Mouse (Mus musculus): ENCODE data around the gene Cep95. TPM values are rescaled to one million over a fixed set of nuclear protein-coding genes. Genes with fewer than 3 reads are reported as not detected.

Cep95 gene
- total and polyA plus RNA-seq, 3 experiments, result 3.1 to 39.8 (median 23.8) TPM

DNA sequence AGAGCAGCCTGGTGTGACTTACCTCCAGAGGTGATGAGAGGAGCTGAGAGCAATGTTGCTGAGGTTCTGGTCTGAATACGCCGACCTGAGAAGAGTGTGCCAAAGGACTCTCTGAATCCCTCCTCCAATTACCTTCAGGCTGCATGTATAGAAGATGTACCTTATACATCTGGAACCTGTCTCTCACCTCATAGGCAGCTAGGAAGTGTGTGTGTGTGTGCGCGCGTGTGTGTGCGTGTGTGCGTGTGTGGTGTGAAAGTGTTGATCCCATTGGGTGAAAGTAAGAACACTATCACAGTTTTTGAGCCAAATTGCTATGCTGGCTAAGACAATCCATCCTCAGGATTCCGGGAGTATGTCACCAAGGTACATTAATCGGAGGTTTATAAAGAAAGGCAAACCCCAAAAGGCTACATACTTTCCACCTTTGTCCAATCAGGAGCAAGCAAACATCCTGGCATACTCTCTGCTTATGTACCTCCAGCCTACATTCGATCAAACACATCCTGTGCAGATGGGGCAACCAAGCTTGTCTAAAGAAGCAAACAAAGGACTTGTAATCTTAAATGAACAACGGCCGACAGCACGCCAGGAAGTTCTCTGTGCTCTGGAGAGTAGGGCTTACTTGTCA, 38.8 kb upstream of the Cep95 start, which contains the start of gene Pecam1:
TSS of gene Pecam1 (minus strand) at position 508 of the 631 bp plus-strand sequence.
- no peak for TF ChIP-seq CTCF (IDR thresholded peaks at IDR 0.05; ENCODE audit: low read depth, low read length)
- no peak for TF ChIP-seq GATA2 (IDR thresholded peaks at IDR 0.05; ENCODE audit: borderline replicate concordance, low read depth, low read length)
- TF ChIP-seq POLR2AphosphoS5 (IDR thresholded peaks at IDR 0.05; ENCODE audit: insufficient replicate concordance, low read depth, low read length), result no peak
- no peak for TF ChIP-seq GATA1 (IDR thresholded peaks at IDR 0.05; ENCODE audit: borderline replicate concordance, low read length)
- no peak for TF ChIP-seq TAL1 (conservative IDR thresholded peaks at IDR 0.05; ENCODE audit: low read depth, low read length)
- ATAC-seq (ENCODE audit: extremely low read depth, insufficient number of reproducible peaks, low FRiP score, poor library complexity, severe bottlenecking) (no peak), DNase-seq (ENCODE audit: low spot score) (no peak)
- no peaks in the 10 kb centered on the region for H3K36me3 ChIP-seq (replicated peaks)
- H3K9me3 ChIP-seq (replicated peaks), result no peaks in the 10 kb centered on the region
- H3K4me3 ChIP-seq (ENCODE audit: low read depth, low read length), result no peak within 1 kb of the TSS
- peaks cover 19% of the 10 kb centered on the region for H3K27me3 ChIP-seq (ENCODE audit: insufficient read depth, low read length)
- H3K4me1 ChIP-seq (ENCODE audit: insufficient read depth, low read depth, low read length), result peaks cover 14% of the 10 kb centered on the region

DNA sequence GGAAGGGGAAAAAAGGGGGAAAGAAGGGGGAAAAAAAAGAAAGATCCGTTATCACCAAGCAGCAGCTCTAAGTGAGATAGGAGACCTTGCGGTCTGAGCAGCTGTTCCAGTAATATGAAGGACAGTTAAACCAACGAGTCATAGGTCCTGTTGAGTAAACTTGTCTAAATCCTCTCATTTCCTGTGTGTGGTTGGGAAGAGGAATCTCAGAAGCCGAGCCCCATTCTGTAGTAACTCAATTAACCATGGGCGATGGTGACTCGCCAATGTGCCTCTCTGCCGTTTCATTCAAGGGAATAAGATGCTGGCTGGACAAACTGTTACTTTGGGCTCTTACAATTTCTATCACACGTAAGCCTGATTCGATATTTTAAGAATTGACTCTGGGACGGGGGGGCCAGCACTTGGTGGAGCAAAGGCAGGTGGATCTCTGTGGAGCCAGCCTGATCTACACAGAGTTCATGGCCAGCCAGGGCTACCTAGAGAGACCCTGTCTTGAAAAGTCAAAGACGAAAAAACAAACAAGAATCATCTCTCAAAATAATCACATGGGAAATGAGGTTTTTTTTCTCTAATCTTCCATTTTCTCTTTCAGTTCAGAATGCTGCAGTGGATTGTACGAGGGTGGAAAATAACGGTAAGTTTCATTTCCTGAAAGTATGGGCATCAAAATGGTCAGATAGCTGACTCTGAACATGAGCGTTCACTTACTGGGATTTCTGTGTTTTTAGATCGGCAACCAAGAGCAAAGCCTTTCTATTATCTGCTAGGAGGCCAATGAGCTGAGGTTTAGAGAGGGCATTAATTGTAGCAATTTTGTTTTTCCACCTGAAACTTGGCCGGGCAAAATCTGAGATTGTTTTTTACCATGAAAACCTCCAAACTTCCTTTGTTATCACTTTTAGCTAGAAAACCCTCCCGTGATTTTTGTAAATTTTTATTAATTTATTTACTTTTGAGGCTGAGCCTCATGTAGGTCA, 37.7 kb upstream of the Cep95 start, which contains the start of gene Milr1:
TSS of gene Milr1 (plus strand) at position 188 of the 980 bp plus-strand sequence.
- H3K36me3 ChIP-seq (replicated peaks), result no peaks in the 10 kb centered on the region
- no peaks in the 10 kb centered on the region for H3K9me3 ChIP-seq (replicated peaks)
- peaks cover 15% of the 10 kb centered on the region for H3K27me3 ChIP-seq (ENCODE audit: insufficient read depth, low read length)
- no peak for TF ChIP-seq POLR2AphosphoS5 (IDR thresholded peaks at IDR 0.05; ENCODE audit: insufficient replicate concordance, low read depth, low read length)
- no peak for TF ChIP-seq TAL1 (conservative IDR thresholded peaks at IDR 0.05; ENCODE audit: low read depth, low read length)
- no peak for TF ChIP-seq GATA2 (IDR thresholded peaks at IDR 0.05; ENCODE audit: borderline replicate concordance, low read depth, low read length)
- no peak for TF ChIP-seq CTCF (IDR thresholded peaks at IDR 0.05; ENCODE audit: low read depth, low read length)
- no peak for TF ChIP-seq GATA1 (IDR thresholded peaks at IDR 0.05; ENCODE audit: borderline replicate concordance, low read length)
- no peak within 1 kb of the TSS for H3K4me3 ChIP-seq (ENCODE audit: low read depth, low read length)
- DNase-seq (ENCODE audit: low spot score), result no peak
- peak; percentile 45 for ATAC-seq (ENCODE audit: extremely low read depth, insufficient number of reproducible peaks, low FRiP score, poor library complexity, severe bottlenecking)
- H3K4me1 ChIP-seq (ENCODE audit: insufficient read depth, low read depth, low read length), result peaks cover 14% of the 10 kb centered on the region

DNA sequence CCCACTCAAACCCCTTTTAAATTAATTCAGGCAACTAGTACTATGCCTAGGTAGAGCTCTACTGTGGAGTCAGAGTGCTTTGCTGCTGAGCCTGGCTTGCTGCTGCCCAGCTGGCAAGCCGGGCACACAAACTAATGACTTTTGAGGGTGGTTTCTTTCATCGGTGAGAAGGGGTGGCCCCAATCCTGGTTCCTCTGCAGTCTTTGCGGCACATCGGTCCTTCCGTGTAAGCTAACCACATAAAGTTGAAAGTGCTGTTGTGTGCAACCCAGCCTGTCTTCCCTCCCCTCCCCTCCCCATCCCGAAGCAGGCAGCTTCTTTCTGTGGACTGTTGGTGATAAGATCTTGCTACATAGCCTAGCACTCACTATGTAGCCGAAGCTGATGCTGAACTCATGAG, 36.9 kb upstream of the Cep95 start:
- no peak for ATAC-seq (ENCODE audit: extremely low read depth, insufficient number of reproducible peaks, low FRiP score, poor library complexity, severe bottlenecking)
- TF ChIP-seq GATA2 (IDR thresholded peaks at IDR 0.05; ENCODE audit: borderline replicate concordance, low read depth, low read length) (no peak), POLR2AphosphoS5 (IDR thresholded peaks at IDR 0.05; ENCODE audit: insufficient replicate concordance, low read depth, low read length) (no peak), TAL1 (conservative IDR thresholded peaks at IDR 0.05; ENCODE audit: low read depth, low read length) (no peak), GATA1 (IDR thresholded peaks at IDR 0.05; ENCODE audit: borderline replicate concordance, low read length) (no peak), CTCF (IDR thresholded peaks at IDR 0.05; ENCODE audit: low read depth, low read length) (no peak)
- H3K4me1 ChIP-seq (ENCODE audit: insufficient read depth, low read depth, low read length), result peaks cover 14% of the 10 kb centered on the region
- H3K4me3 ChIP-seq (ENCODE audit: low read depth, low read length), result no peak overlapping the region
- H3K27me3 ChIP-seq (ENCODE audit: insufficient read depth, low read length), result peaks cover 15% of the 10 kb centered on the region
- no peaks in the 10 kb centered on the region for H3K36me3 ChIP-seq (replicated peaks)
- no peaks in the 10 kb centered on the region for H3K9me3 ChIP-seq (replicated peaks)
- no peak for DNase-seq (ENCODE audit: low spot score)

DNA sequence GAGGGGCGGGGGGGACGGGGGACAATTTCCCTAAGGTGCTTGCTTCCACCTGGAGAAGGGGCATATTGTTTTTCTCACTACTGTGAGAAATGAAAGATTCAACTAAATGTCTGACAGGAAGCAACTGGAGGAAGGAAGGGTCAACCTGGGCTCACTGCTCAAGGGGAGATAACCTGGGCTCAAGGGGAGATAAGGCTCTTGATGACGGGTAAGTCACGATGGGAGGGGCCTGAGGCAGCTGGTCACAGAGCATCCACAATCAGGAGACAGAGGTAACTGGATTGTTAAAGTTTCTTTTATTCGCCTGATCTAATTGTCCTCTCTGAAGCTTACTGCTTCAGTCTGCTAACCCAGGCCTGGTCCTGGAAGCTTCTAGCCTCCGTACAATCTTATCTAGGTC, 35.7 kb upstream of the Cep95 start:
- Histone ChIP-seq H3K27me3 (ENCODE audit: insufficient read depth, low read length) (peaks cover 15% of the 10 kb centered on the region), H3K4me1 (ENCODE audit: insufficient read depth, low read depth, low read length) (peaks cover 14% of the 10 kb centered on the region), H3K36me3 (replicated peaks) (no peaks in the 10 kb centered on the region), H3K4me3 (ENCODE audit: low read depth, low read length) (no peak overlapping the region), H3K9me3 (replicated peaks) (no peaks in the 10 kb centered on the region)
- DNase-seq (ENCODE audit: low spot score), result no peak
- TF ChIP-seq POLR2AphosphoS5 (IDR thresholded peaks at IDR 0.05; ENCODE audit: insufficient replicate concordance, low read depth, low read length) (no peak), TAL1 (conservative IDR thresholded peaks at IDR 0.05; ENCODE audit: low read depth, low read length) (no peak), GATA1 (IDR thresholded peaks at IDR 0.05; ENCODE audit: borderline replicate concordance, low read length) (no peak), GATA2 (IDR thresholded peaks at IDR 0.05; ENCODE audit: borderline replicate concordance, low read depth, low read length) (no peak), CTCF (IDR thresholded peaks at IDR 0.05; ENCODE audit: low read depth, low read length) (no peak)
- ATAC-seq (ENCODE audit: extremely low read depth, insufficient number of reproducible peaks, low FRiP score, poor library complexity, severe bottlenecking), result no peak

DNA sequence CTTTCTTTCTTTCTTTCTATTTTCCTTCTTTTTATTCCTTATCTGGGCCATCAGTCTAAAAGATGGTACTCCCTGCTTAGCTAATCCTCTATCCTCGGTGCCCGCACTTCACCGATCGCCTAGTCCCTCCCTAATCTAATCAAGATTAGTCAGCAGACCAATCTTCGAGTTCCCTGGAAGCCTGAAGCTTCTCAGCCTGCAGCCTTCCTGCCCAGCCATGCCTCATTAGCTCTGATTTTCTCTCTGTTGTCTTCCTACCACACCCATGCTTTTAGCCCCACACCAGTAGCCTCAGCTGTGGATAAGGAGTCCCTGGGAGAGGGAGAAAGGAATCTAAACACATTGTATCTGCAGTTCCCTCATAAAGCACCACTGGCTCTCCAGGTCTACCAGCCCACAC, 33.5 kb upstream of the Cep95 start:
- H3K4me3 ChIP-seq (ENCODE audit: low read depth, low read length), result no peak overlapping the region
- peaks cover 12% of the 10 kb centered on the region for H3K27me3 ChIP-seq (ENCODE audit: insufficient read depth, low read length)
- DNase-seq (ENCODE audit: low spot score) (no peak), ATAC-seq (ENCODE audit: extremely low read depth, insufficient number of reproducible peaks, low FRiP score, poor library complexity, severe bottlenecking) (no peak)
- TF ChIP-seq TAL1 (conservative IDR thresholded peaks at IDR 0.05; ENCODE audit: low read depth, low read length) (no peak), POLR2AphosphoS5 (IDR thresholded peaks at IDR 0.05; ENCODE audit: insufficient replicate concordance, low read depth, low read length) (no peak), CTCF (IDR thresholded peaks at IDR 0.05; ENCODE audit: low read depth, low read length) (no peak), GATA2 (IDR thresholded peaks at IDR 0.05; ENCODE audit: borderline replicate concordance, low read depth, low read length) (no peak), GATA1 (IDR thresholded peaks at IDR 0.05; ENCODE audit: borderline replicate concordance, low read length) (no peak)
- peaks cover 2% of the 10 kb centered on the region for H3K36me3 ChIP-seq (replicated peaks)
- no peaks in the 10 kb centered on the region for H3K9me3 ChIP-seq (replicated peaks)
- peaks cover 8% of the 10 kb centered on the region for H3K4me1 ChIP-seq (ENCODE audit: insufficient read depth, low read depth, low read length)

DNA sequence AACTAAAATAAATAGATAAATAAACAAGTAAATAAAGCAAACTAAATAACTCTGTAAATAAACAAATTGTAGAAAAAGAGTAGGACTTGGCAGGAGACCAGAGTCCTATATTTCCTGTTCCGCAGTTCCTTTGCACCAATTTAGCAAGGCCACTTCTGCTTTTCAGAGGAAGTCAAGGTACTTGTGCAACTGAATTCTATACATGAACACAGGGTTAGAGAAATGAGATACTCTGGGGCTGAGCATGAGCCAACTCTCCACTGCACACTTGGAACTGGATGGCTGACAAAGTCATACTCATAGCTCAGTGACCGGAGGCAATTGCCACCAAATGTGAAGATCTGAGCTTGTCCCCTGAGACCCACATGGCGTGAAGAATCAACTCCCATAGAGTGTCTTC, 30.0 kb upstream of the Cep95 start:
- Histone ChIP-seq H3K27me3 (ENCODE audit: insufficient read depth, low read length) (peaks cover 7% of the 10 kb centered on the region; the same call in 1 of the 2 replicates), H3K4me3 (ENCODE audit: low read depth, low read length) (no peak overlapping the region), H3K4me1 (ENCODE audit: insufficient read depth, low read depth, low read length) (peaks cover 20% of the 10 kb centered on the region), H3K9me3 (replicated peaks) (no peaks in the 10 kb centered on the region), H3K36me3 (replicated peaks) (peaks cover 14% of the 10 kb centered on the region)
- 0 out of 2 replicates have a peak, but pooled peaks have one; percentile 8 for ATAC-seq (ENCODE audit: extremely low read depth, insufficient number of reproducible peaks, low FRiP score, poor library complexity, severe bottlenecking)
- TF ChIP-seq POLR2AphosphoS5 (IDR thresholded peaks at IDR 0.05; ENCODE audit: insufficient replicate concordance, low read depth, low read length), result no peak
- no peak for TF ChIP-seq GATA2 (IDR thresholded peaks at IDR 0.05; ENCODE audit: borderline replicate concordance, low read depth, low read length)
- TF ChIP-seq TAL1 (conservative IDR thresholded peaks at IDR 0.05; ENCODE audit: low read depth, low read length), result no peak
- TF ChIP-seq CTCF (IDR thresholded peaks at IDR 0.05; ENCODE audit: low read depth, low read length), result no peak
- no peak for DNase-seq (ENCODE audit: low spot score)

All from G1E (cell line).